Mouse (Mus musculus): ENCODE results near the gene Krtcap2.

Gene Krtcap2

GRCm38 (mm10) chr3:89246261-89247100 lies 715 bp downstream of the Krtcap2 start, which contains the start of gene Trim46:
Trim46 (minus strand) TSS chr3:89246309.
- peak; percentile 90 for DNase-seq (ENCODE audit: low read depth, low spot score)

DNA sequence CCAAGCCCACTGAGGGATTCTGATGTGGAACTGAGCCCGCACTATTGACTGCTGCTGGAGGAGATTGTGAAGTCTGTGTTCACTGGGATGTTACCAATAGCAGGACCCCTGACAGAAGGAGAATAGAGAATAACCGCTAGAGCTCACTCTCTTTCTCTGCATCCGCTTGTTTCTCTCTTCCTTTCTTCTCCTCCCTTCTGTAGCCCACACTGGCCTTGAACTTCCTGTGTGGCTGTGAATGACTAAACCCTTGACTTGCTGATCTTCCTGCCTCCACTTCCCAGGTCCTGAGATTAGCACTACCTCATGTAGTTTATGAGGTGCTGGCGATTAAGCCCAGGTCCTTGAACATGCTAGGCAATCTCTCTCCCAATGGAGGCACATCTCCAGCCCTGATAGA lies 1.7 kb downstream of the Krtcap2 start:
- DNase-seq (ENCODE audit: low read depth, low spot score), result no peak

- DNase-seq (ENCODE audit: low read depth, low spot score), result no peak
Measured at GRCm38 (mm10) chr3:89250435-89251040, 4.8 kb downstream of the Krtcap2 start.

- DNase-seq (ENCODE audit: low read depth, low spot score), result no peak
Measured at GRCm38 (mm10) chr3:89251365-89251895, 5.7 kb downstream of the Krtcap2 start.

GRCm38 (mm10) chr3:89254994-89255393 lies 9.2 kb downstream of the Krtcap2 start:
- DNase-seq (ENCODE audit: low read depth, low spot score), result no peak

DNA sequence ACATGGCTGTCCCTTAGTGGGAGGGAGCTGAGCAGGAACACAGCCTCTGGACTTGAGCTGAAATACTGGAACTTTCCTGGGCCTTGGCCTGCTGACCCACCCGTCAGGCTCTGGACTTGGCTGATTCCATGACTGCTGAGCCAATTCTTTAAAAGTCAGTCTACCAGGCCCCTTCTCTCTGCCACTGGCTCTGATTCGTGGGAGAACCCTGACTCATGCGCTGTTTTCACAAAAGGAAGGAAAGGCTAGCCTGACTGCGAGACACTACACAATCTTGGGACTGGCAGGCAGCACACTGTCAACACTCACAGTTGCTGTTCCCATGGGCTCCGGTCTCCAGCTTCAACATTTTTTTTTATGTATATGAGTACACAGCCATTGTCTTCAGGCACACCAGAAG lies 10.4 kb downstream of the Krtcap2 start:
- no peak for DNase-seq (ENCODE audit: low read depth, low spot score)

DNA sequence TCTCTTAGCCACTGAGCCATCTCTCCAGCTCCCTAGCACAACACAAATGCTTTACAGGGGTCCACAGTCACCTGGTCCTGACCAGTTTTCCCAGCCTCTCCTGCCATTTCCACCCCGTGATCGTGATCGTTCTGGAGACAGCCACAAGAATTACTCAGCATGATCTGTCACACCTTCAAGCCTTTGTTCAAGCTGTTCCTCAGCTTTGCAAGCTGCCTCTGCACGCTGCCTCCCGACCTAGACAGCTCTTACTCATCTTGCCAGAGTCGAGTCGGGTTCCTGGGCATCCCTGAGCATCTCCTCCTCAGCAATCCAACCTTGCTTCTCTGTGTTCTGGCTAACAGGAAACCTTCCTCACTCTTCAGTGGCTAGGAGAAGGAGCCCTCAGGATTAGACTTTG lies 13.3 kb downstream of the Krtcap2 start, which contains the start of gene Dpm3:
TSS of gene Dpm3 (plus strand) at position 283 of the 400 bp plus-strand sequence.
- DNase-seq (ENCODE audit: low read depth, low spot score), result no peak

GRCm38 (mm10) chr3:89260211-89260610 lies 14.4 kb downstream of the Krtcap2 start:
- DNase-seq (ENCODE audit: low read depth, low spot score), result no peak

GRCm38 (mm10) chr3:89262417-89262816 lies 16.7 kb downstream of the Krtcap2 start:
- no peak for DNase-seq (ENCODE audit: low read depth, low spot score)

DNA sequence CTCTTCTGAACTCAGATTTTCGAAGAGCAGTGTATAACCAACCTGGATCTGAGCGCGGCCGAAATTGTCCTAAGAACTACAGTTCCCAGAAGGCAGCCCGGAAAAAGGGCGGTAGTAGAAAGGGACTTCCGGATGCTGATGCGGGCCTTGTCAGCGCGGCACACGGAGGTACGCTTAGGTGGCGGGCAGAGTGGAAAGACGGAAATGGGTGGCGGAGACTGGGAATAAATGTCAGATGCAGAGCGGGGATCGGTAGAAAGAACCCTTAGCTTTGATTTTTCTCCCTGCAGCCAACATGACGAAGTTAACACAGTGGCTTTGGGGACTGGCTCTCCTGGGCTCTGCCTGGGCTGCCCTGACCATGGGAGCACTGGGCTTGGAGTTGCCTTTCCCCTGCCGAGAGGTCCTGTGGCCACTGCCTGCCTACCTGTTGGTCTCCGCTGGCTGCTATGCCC lies 20.7 kb downstream of the Krtcap2 start:
- peak; percentile 85 for DNase-seq (ENCODE audit: low read depth, low spot score)

DNA sequence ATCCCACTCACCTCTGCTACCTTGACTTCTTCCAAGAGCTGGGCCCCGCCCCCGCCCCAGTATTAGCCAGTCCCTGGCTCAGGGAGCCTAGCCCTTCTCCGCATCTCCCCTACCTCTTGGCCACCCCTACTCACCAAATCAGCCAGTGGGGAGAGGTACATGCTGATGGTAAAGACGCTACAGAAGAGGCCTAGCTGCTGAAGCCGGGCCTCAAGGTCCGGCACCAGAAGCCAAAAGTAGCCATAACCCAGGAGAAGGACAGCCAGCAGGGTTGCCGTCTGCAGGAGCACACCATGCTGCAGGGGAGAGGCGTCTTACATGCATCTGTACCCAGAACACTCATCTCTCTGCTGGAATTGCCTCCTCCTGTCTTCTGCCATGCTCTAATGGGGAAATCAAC lies 23.1 kb downstream of the Krtcap2 start:
- no peak for DNase-seq (ENCODE audit: low read depth, low spot score)

DNA sequence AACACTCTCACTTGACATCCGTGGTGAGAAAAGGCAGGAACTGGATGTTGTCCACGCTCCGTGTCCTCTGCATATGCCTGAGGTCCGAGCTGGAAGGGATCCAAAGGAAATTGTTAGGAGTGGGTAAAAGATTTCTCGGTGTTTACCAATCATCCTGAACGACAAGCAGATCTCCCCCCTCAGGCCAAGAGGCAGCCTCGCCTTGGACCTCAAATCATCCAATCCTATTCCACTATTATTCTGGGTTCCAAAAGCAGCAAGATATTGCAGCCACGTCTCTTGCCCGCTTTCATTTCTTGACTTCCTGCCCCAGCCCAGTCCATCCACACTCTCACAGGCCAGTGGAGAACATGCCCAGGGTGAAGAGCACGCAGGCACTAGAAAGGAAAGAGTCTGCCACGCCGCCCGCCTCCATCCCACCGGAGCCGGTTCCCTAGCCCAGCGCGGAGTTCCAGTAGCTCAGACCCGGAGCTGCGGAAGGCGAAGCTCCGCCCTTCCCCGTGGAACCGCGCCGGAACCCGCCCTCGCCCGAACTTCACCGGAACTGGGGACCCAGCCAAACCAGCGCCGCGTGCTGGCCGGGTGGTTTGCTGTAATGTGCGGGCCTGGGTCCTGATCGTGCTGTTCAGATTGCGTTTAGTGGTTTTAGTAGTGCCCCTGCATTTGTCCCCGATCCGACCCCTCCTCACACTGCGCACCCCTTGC lies 24.4 kb downstream of the Krtcap2 start, which contains the start of gene Slc50a1:
TSS of gene Slc50a1 (minus strand) at position 520 of the 705 bp plus-strand sequence.
- no peak for DNase-seq (ENCODE audit: low read depth, low spot score)

GRCm38 (mm10) chr3:89270891-89271290 lies 25.1 kb downstream of the Krtcap2 start:
- DNase-seq (ENCODE audit: low read depth, low spot score), result no peak

GRCm38 (mm10) chr3:89271760-89272159 lies 26.0 kb downstream of the Krtcap2 start:
- DNase-seq (ENCODE audit: low read depth, low spot score), result no peak

- no peak for DNase-seq (ENCODE audit: low read depth, low spot score)
Measured at GRCm38 (mm10) chr3:89276061-89276460, 30.3 kb downstream of the Krtcap2 start.

- no peak for DNase-seq (ENCODE audit: low read depth, low spot score)
Measured at GRCm38 (mm10) chr3:89277281-89278021, 31.7 kb downstream of the Krtcap2 start.

DNA sequence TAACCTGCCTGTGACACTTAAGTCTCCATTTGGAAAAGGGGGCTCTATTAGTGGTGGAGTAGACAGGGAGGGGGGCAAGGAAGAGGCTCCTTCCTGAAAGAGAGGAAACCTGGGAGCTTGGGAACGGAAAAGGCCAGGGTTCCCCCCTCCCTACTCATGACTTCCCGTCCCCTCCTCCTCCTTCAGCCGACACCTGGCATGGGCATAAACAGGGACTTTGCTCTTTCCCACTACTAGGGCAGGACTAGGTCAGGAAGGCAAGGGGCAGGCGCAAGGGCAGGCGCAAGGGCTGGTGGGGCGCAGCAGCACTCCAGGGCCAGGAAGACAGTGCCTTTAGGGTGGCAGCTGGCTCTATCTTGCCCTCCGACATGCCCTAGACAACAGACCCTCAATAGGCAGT lies 32.3 kb downstream of the Krtcap2 start:
- no peak for DNase-seq (ENCODE audit: low read depth, low spot score)

DNA sequence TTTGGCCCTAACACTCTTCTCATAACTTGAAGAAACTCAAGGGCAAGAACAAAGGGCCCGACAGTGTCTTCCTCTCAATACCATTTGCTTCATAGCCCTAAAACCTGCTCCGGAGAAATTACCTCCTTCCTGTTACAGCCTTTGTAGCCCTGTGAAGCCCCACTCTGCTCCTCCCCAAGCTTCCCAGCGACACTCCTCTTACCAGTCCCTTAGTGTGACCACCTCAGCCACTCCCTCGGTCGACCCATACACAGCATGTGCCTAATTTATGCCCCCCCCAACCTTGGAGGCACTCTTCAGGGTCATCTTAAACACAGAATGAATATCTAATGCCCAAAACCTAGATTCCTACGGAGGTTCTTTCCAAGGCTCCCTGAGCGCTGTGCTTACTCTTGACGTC lies 32.9 kb downstream of the Krtcap2 start:
- DNase-seq (ENCODE audit: low read depth, low spot score), result no peak

GRCm38 (mm10) chr3:89279153-89279890 lies 33.6 kb downstream of the Krtcap2 start:
- DNase-seq (ENCODE audit: low read depth, low spot score), result no peak

DNA sequence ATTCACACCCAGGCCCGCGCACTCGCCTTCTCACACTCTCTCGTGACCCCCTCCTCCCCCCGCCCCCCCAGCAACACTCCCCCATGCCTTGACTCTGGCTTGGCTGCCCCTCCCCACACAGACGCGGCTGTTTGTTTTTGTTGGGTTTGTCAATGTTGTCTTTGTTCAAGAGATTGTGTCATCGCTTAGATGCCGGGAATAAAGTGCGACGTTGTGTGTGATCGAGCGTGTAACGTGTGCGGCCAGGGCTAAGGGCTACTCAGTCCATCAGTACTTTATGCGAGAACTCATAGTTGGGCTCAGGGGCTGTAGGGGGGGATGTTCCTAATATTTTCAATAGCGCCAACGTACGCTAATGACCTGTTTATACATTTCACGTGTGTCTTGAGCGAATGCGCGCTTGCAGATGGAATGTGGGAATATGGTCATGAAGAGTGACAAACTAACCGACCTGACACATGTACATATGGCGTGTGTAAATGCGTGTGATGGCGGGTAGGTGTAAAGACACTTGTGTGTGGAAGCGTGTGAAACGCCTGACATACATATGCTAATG lies 34.4 kb downstream of the Krtcap2 start:
- no peak for DNase-seq (ENCODE audit: low read depth, low spot score)

All from telencephalon, adult 2 months (tissue).